Mouse (Mus musculus) T-helper 17 cell (primary cell): Measurements from ENCODE around the gene Pdcd1lg2.
"Not testable (repeated sequence)": the region's sequence is repeated elsewhere in the genome, so short reads cannot be mapped to it uniquely, and the experiment has no call there.

ENCODE experiments used
- in situ Hi-C, 2 experiments: fragments of 300-600 bp; cut with MboI, MseI; formaldehyde crosslinking; loops; 1 replicate in 1 of 2; 2 replicates in 1 of 2; pipeline ENCODE4 v1.15.1; 2025; ENCODE audit warnings: high pct_unique_total_duplicates in 2 of 2

The Pdcd1lg2 gene

GRCm38 (mm10) chr19:29383368-29383767 lies 27.4 kb upstream of the Pdcd1lg2 start:
- in situ Hi-C loops = no loop called here

- in situ Hi-C loops = no loop called here
These were observed 26.3 kb upstream of the Pdcd1lg2 start for GRCm38 (mm10) chr19:29384412-29384811.

- in situ Hi-C loops = no loop called here
These were observed 25.7 kb upstream of the Pdcd1lg2 start for GRCm38 (mm10) chr19:29384994-29385393.

- in situ Hi-C loops = no loop called here
These were observed 24.9 kb upstream of the Pdcd1lg2 start for GRCm38 (mm10) chr19:29385822-29386221.

- in situ Hi-C loops = no loop called here
These were observed 21.9 kb upstream of the Pdcd1lg2 start for GRCm38 (mm10) chr19:29388818-29389217.

- in situ Hi-C loops = loop anchor here in 1 of 2 experiments (5.0 kb wide), 1 partner anchor 57 kb away; no protein-coding TSS in a partner anchor
These were observed 20.2 kb upstream of the Pdcd1lg2 start for GRCm38 (mm10) chr19:29390483-29390882.

GRCm38 (mm10) chr19:29391279-29391678 lies 19.4 kb upstream of the Pdcd1lg2 start:
- in situ Hi-C loops = loop anchor here in 1 of 2 experiments (5.0 kb wide), 1 partner anchor 56 kb away; no protein-coding TSS in a partner anchor

- in situ Hi-C loops = loop anchor here in 1 of 2 experiments (5.0 kb wide), 1 partner anchor 54 kb away; no protein-coding TSS in a partner anchor
These were observed 17.4 kb upstream of the Pdcd1lg2 start for GRCm38 (mm10) chr19:29393333-29393732.

GRCm38 (mm10) chr19:29394721-29395120 lies 16.0 kb upstream of the Pdcd1lg2 start:
- in situ Hi-C loops = loop anchor here in 1 of 2 experiments (5.0 kb wide), 1 partner anchor 53 kb away; no protein-coding TSS in a partner anchor

GRCm38 (mm10) chr19:29396353-29396752 lies 14.4 kb upstream of the Pdcd1lg2 start:
- in situ Hi-C loops = no loop called here

GRCm38 (mm10) chr19:29399786-29400185 lies 10.9 kb upstream of the Pdcd1lg2 start:
- in situ Hi-C loops = no loop called here

GRCm38 (mm10) chr19:29400466-29400865 lies 10.3 kb upstream of the Pdcd1lg2 start:
- in situ Hi-C loops = no loop called here

- in situ Hi-C loops = no loop called here
These were observed 8.1 kb upstream of the Pdcd1lg2 start for GRCm38 (mm10) chr19:29402621-29403020.

- in situ Hi-C loops = no loop called here
These were observed 7.5 kb upstream of the Pdcd1lg2 start for GRCm38 (mm10) chr19:29403251-29403650.

- in situ Hi-C loops = no loop called here
These were observed 5.3 kb upstream of the Pdcd1lg2 start for GRCm38 (mm10) chr19:29405388-29405787.

GRCm38 (mm10) chr19:29406042-29407017 lies 4.4 kb upstream of the Pdcd1lg2 start:
- in situ Hi-C loops = no loop called here

- in situ Hi-C loops = no loop called here
These were observed 2.0 kb downstream of the Pdcd1lg2 start for GRCm38 (mm10) chr19:29412476-29413420.

GRCm38 (mm10) chr19:29414513-29414912 lies 3.8 kb downstream of the Pdcd1lg2 start:
- in situ Hi-C loops = no loop called here

GRCm38 (mm10) chr19:29414917-29415316 lies 4.2 kb downstream of the Pdcd1lg2 start:
- in situ Hi-C loops = not testable (repeated sequence)

- in situ Hi-C loops = no loop called here
These were observed 5.7 kb downstream of the Pdcd1lg2 start for GRCm38 (mm10) chr19:29416393-29416902.

GRCm38 (mm10) chr19:29417188-29417587 lies 6.5 kb downstream of the Pdcd1lg2 start:
- in situ Hi-C loops = no loop called here
